Mouse (Mus musculus) brain, embryonic 14.5 days (tissue): ENCODE measurements around the gene Myh14.

Experiments
- CTCF ChIP-seq: fragments of 200-500 bp; IDR thresholded peaks from 2 replicates; pipeline ENCODE4 v1.5.1; 2012; ENCODE audit warnings: inconsistent platforms, mild to moderate bottlenecking, moderate library complexity, borderline replicate concordance; ENCODE audit not compliant: insufficient read depth, insufficient read length; ENCODE audit errors: extremely low read depth
- POLR2A ChIP-seq: fragments of 200-500 bp; IDR thresholded peaks from 2 replicates; pipeline ENCODE4 v1.6.1; 2012; ENCODE audit warnings: mild to moderate bottlenecking, inconsistent platforms, borderline replicate concordance; ENCODE audit not compliant: poor library complexity, insufficient read depth, insufficient read length, severe bottlenecking; ENCODE audit errors: extremely low read depth

DNA sequence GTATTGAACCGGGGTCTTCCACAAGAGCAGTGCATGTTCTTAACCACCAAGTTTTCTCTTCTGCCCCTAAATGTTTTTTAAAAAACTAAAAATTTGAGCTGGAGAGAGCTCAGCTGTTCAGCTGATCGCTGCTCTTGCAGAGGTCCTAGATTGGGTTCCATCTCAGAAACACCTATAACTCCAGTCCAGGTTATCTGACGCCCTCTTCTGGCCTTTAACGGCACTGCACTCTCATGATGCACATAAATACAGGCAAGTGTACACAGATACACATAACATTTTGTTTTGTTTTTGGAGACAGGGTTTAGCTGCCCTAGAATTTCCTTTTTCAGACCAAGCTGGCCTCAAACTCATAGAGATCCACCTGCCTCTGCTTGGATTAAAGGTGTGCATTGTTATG is 3.9 kb upstream of the Myh14 start:
- TF ChIP-seq CTCF (peak; percentile 23; the same call in 1 of the 2 replicates), POLR2A (no peak)
